Mouse (Mus musculus) ES-E14 (cell line): ENCODE results near the gene Dst. TPM values are rescaled to one million over a fixed set of nuclear protein-coding genes. Genes with fewer than 3 reads are reported as not detected.

ENCODE experiments used
- DNase-seq: peaks from one replicate; pipeline ENCODE4 v3.0.0-alpha.2; 2013; ENCODE audit warnings: low read depth, low spot score
- H3K27ac ChIP-seq: 2 replicates; pipeline ENCODE4 v1.5.1; 2012; ENCODE audit warnings: low read depth, mild to moderate bottlenecking, low read length, moderate library complexity, mixed read lengths; ENCODE audit not compliant: poor library complexity, insufficient read depth, severe bottlenecking
- H3K36me3 ChIP-seq: 2 replicates; pipeline ENCODE4 v1.6.1; 2012; ENCODE audit warnings: mild to moderate bottlenecking, low read length, moderate library complexity, mixed read lengths; ENCODE audit not compliant: control insufficient read depth, poor library complexity, insufficient read depth, severe bottlenecking
- H3K4me1 ChIP-seq, 2 experiments: fragments of 150-350 bp in 1 of 2; sonication (generic) in 1 of 2; 2 replicates each; pipeline ENCODE4 v1.6.1; 2012; ENCODE audit warnings: low read length in 2 of 2, mild to moderate bottlenecking in 1 of 2, mixed read lengths in 1 of 2; ENCODE audit not compliant: control insufficient read depth in 2 of 2, insufficient read depth in 2 of 2, poor library complexity in 1 of 2
- H3K4me3 ChIP-seq, 2 experiments: fragments of 150-350 bp in 1 of 2; sonication (generic) in 1 of 2; 2 replicates each; pipeline ENCODE4 v1.5.1; 2012; ENCODE audit warnings: low read length in 2 of 2, low read depth in 1 of 2, mild to moderate bottlenecking in 1 of 2, mixed read lengths in 1 of 2; ENCODE audit not compliant: insufficient read depth in 1 of 2, poor library complexity in 1 of 2, severe bottlenecking in 1 of 2
- H3K9ac ChIP-seq: 2 replicates; pipeline ENCODE4 v1.6.1; 2012; ENCODE audit warnings: low read depth, mild to moderate bottlenecking, low read length, mixed read lengths; ENCODE audit not compliant: poor library complexity, insufficient read depth, severe bottlenecking
- H3K9me3 ChIP-seq: fragments of 150-350 bp; sonication (generic); 2 replicates; pipeline ENCODE4 v1.6.1; 2012; ENCODE audit warnings: low read depth, mild to moderate bottlenecking, low read length; ENCODE audit not compliant: control insufficient read depth, insufficient read depth
- CHD2 ChIP-seq: IDR thresholded peaks from 2 replicates; pipeline ENCODE4 v1.6.1; 2014; ENCODE audit warnings: mild to moderate bottlenecking, low read depth, low read length, inconsistent platforms
- HCFC1 ChIP-seq: IDR thresholded peaks from 2 replicates; pipeline ENCODE4 v1.6.1; 2012; ENCODE audit warnings: low read length, inconsistent platforms, borderline replicate concordance; ENCODE audit not compliant: insufficient read depth
- MAFK ChIP-seq: IDR thresholded peaks from 2 replicates; pipeline ENCODE4 v1.6.1; 2014; ENCODE audit warnings: mild to moderate bottlenecking, low read depth, low read length, inconsistent platforms; ENCODE audit not compliant: insufficient read depth
- ZC3H11A ChIP-seq: IDR thresholded peaks from 2 replicates; pipeline ENCODE4 v1.6.1; 2012; ENCODE audit warnings: low read depth, mild to moderate bottlenecking, inconsistent platforms, low read length, borderline replicate concordance
- ZNF384 ChIP-seq: IDR thresholded peaks from 2 replicates; pipeline ENCODE4 v1.6.1; 2012; ENCODE audit warnings: low read depth, low read length, inconsistent platforms
- in situ Hi-C, 2 experiments: fragments of 600-800 bp; cut with MboI; formaldehyde crosslinking; loops; one replicate each; pipeline ENCODE4 v1.15.1; 2025; ENCODE audit warnings: low sequenced_read_pairs in 2 of 2, inconsistent platforms in 1 of 2; ENCODE audit not compliant: unreplicated experiment in 2 of 2
- total RNA-seq: library from RNA; depleted of rRNA; stranded (reverse); fragments of 300-350 nt; gene quantifications from 2 replicates; pipeline ENCODE4 v1.2.3, GENCODE M21; 2012

Gene Dst
- total RNA-seq, 1 experiment, result 186 TPM

DNA sequence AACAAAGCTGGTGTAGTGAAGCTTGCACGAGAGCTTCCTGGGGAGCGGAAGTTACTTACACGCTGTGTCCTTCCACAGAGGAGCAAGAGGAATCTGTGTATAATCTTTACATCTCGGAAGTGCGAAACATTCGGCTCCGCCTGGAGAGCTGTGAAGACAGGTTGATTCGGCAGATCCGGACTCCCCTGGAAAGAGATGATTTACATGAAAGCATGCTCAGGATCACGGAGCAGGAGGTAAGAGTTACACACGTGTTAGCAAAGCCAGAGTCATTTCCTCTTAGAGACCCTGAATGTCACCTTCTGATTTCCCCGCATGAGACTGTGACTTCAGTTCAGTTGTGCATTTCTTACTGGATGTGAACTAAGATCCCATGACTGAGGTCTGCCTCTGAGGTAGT lies 261.1 kb downstream of the Dst start:
- no peak for DNase-seq
- Histone ChIP-seq H3K9ac (no peak overlapping the region), H3K27ac (no peak overlapping the region), H3K4me1 (0 out of 4 replicates have a peak, but pooled peaks cover under 1 to 1% of the 10 kb centered on the region in 2 experiments), H3K4me3 (no peak overlapping the region), H3K9me3 (no peaks in the 10 kb centered on the region), H3K36me3 (peaks cover 49% of the 10 kb centered on the region)
- in situ Hi-C loops, result no loop called here
- no peak for TF ChIP-seq HCFC1
- no peak for TF ChIP-seq ZNF384
- no peak for TF ChIP-seq CHD2
- TF ChIP-seq ZC3H11A, result no peak
- no peak for TF ChIP-seq MAFK

GRCm38 (mm10) chr1:34174517-34174916 lies 266.5 kb downstream of the Dst start:
- no peak overlapping the region for H3K27ac ChIP-seq
- no peak overlapping the region for H3K9ac ChIP-seq
- in situ Hi-C loops, result no loop called here
- H3K4me1 ChIP-seq, result no peaks in the 10 kb centered on the region
- no peak for TF ChIP-seq HCFC1
- TF ChIP-seq ZNF384, result no peak
- no peak for TF ChIP-seq MAFK
- TF ChIP-seq CHD2, result no peak
- no peak for TF ChIP-seq ZC3H11A
- peaks cover 44% of the 10 kb centered on the region for H3K36me3 ChIP-seq
- no peaks in the 10 kb centered on the region for H3K9me3 ChIP-seq
- H3K4me3 ChIP-seq, result no peak overlapping the region
- no peak for DNase-seq

DNA sequence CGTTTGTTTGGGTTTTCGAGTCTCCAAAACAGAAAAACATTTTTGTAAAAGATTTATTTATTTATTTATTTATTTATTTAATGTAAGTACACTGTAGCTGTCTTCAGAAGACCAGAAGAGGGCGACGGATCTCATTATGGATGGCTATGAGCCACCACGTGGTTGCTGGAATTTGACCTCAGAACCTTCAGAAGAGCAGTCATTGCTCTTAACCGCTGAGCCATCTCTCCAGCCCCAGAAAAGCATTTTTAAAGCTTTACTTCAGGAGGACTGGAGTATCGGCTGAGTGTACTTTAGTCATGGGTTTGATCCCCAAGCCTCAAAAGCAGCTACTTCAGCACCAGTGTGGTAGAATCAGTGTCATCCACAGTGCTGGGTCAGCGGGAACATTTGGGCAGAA lies 266.9 kb downstream of the Dst start:
- Histone ChIP-seq H3K36me3 (peaks cover 44% of the 10 kb centered on the region), H3K9me3 (no peaks in the 10 kb centered on the region), H3K27ac (no peak overlapping the region), H3K9ac (no peak overlapping the region), H3K4me1 (no peaks in the 10 kb centered on the region), H3K4me3 (no peak overlapping the region)
- in situ Hi-C loops, result no loop called here
- no peak for DNase-seq
- TF ChIP-seq CHD2, result no peak
- no peak for TF ChIP-seq MAFK
- no peak for TF ChIP-seq HCFC1
- TF ChIP-seq ZNF384, result no peak
- no peak for TF ChIP-seq ZC3H11A

DNA sequence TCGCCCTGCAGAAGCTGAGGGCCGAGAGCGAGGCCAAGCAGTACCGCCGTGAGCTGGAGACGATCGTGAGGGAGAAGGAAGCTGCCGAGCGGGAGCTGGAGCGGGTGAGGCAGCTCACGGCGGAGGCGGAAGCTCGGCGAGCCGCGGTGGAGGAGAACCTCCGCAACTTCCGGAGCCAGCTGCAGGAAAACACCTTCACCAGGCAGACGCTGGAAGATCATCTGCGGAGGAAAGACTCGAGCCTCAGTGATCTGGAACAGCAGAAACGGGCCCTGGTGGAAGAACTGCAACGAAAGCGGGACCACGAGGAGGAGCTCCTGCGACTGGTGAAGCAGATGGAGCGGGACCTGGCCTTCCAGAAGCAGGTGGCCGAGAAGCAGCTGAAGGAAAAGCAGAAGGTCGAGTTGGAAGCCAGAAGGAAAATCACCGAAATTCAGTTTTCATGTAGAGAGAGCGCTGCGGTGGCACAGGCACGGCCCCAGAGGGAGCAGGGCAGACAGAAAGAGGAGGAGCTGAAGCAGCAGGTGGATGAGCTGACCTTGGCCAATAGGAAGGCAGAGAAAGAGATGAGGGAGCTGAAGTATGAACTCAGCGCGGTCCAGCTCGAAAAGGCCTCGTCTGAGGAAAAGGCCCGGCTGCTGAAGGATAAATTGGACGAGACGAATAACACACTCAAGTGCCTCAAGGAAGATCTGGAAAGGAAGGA lies 270.1 kb downstream of the Dst start:
- Histone ChIP-seq H3K27ac (no peak overlapping the region; the same call in 1 of the 2 replicates), H3K4me3 (peak overlapping the region; percentile 31 to 42), H3K9ac (peak overlapping the region; percentile 61), H3K36me3 (peaks cover 46% of the 10 kb centered on the region), H3K9me3 (no peaks in the 10 kb centered on the region), H3K4me1 (no peaks in the 10 kb centered on the region)
- TF ChIP-seq CHD2 (no peak), MAFK (no peak), ZC3H11A (no peak), HCFC1 (no peak)
- DNase-seq, result no peak
- in situ Hi-C loops, result no loop called here

DNA sequence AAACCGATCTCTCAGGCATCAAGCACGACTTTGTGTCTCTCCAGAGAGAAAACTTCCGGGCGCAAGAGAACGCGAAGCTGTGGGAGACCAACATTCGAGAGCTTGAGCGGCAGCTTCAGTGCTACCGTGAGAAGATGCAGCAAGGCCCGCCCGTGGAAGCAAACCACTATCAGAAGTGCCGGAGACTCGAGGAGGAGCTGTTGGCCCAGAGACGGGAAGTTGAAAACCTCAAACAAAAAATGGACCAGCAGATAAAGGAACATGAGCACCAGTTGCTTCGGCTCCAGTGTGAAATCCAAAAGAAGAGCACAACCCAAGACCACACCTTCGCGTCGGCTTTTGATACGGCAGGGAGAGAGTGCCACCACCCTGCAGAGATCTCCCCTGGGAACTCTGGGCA lies 271.7 kb downstream of the Dst start:
- no peaks in the 10 kb centered on the region for H3K4me1 ChIP-seq
- H3K4me3 ChIP-seq, result no peak overlapping the region; a peak in 1 of 4 replicates
- H3K9me3 ChIP-seq, result no peaks in the 10 kb centered on the region
- H3K9ac ChIP-seq, result no peak overlapping the region
- no peak overlapping the region for H3K27ac ChIP-seq
- in situ Hi-C loops, result no loop called here
- peaks cover 43% of the 10 kb centered on the region for H3K36me3 ChIP-seq
- TF ChIP-seq ZNF384, result no peak
- TF ChIP-seq ZC3H11A, result no peak
- no peak for TF ChIP-seq HCFC1
- no peak for TF ChIP-seq MAFK
- no peak for TF ChIP-seq CHD2
- no peak for DNase-seq
